Mouse (Mus musculus) lung, adult 2 months (tissue): ENCODE results near the gene Lyrm1.

Experiments used
- CTCF ChIP-seq: fragments of 200-500 bp; IDR thresholded peaks from 2 replicates; pipeline ENCODE4 v1.5.1; 2011; ENCODE audit warnings: mild to moderate bottlenecking, low read length, control low read depth; ENCODE audit not compliant: insufficient read depth
- POLR2A ChIP-seq: fragments of 200-500 bp; IDR thresholded peaks from 2 replicates; pipeline ENCODE4 v1.6.1; 2011; ENCODE audit warnings: low read depth, mild to moderate bottlenecking, control low read depth, low read length, borderline replicate concordance; ENCODE audit errors: extremely low read depth

DNA sequence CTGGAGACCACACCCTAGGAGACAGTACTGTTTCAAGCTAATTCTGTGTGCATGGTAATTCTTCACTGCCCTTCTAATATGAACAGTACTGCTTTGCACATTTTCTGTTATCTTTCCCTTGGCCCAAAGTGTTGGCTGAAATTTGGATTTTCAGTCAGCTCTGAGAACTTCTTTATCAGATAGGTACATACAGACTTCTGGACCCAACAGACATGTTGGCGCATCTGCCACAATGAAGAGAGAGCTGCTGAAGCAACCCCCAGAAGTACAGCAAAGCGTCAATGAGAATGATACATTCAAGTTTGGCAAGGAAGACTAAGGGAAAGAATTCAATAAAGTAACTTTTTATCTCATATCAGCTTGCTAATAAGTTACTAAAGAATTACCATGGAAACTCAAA is 41.3 kb upstream of the Lyrm1 start:
- TF ChIP-seq CTCF (no peak), POLR2A (no peak)
